Mouse (Mus musculus) neutrophil, adult 5-6 weeks (primary cell): ENCODE results near the gene Padi2. TPM values are rescaled to one million over a fixed set of nuclear protein-coding genes. Genes with fewer than 3 reads are reported as not detected.

ENCODE experiments used
- ATAC-seq: fragments of 151-379, 151-347 bp; 2 replicates; pipeline ENCODE4 v1.8.0; 2017; ENCODE audit warnings: mild to moderate bottlenecking, moderate TSS enrichment; ENCODE audit not compliant: insufficient number of reproducible peaks, poor library complexity, low FRiP score, severe bottlenecking; ENCODE audit errors: extremely low read depth
- total RNA-seq: library from RNA; stranded (forward); fragments of 200-1000 nt; gene quantifications from 2 replicates; pipeline ENCODE4 v1.2.3, GENCODE M21; 2017

The Padi2 gene
- total RNA-seq, 1 experiment from 2014 or later, result 8.4 TPM

DNA sequence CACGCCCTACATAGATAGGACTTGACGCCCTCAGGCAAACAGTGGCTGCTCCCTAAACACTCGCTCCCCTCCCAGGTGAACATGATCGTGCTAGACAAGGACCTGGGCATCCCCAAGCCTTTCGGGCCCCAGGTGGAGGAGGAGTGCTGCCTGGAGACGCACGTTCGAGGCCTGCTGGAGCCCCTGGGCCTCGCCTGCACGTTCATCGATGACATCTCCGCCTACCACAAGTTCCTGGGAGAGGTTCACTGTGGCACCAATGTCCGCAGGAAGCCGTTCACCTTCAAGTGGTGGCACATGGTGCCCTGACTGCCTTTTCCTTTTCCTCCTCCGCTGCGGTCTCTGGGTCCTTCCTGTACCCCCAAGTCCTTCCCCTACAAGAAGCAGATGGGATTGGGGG is 43.5 kb downstream of the Padi2 start:
- no peak for ATAC-seq

DNA sequence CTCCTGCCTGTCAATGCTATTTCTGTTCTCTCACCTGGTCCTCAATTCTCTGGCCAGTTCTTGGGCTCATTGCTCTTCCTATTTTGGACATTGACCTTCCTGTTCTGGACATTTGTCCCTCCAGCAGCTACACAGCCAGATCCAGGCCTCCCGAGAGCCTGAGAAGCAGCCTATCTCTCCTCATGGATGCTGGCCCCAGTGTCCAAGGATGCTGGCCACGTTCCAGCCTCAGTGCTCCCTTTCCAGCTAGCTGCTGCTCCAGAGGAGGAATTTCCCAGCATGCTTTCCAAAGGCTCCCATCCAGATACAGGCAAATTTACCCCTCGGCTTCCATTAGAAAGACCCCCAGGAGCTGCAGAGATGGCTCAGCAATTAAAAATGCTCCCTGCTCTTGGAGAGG is 44.4 kb downstream of the Padi2 start:
- ATAC-seq, result no peak

DNA sequence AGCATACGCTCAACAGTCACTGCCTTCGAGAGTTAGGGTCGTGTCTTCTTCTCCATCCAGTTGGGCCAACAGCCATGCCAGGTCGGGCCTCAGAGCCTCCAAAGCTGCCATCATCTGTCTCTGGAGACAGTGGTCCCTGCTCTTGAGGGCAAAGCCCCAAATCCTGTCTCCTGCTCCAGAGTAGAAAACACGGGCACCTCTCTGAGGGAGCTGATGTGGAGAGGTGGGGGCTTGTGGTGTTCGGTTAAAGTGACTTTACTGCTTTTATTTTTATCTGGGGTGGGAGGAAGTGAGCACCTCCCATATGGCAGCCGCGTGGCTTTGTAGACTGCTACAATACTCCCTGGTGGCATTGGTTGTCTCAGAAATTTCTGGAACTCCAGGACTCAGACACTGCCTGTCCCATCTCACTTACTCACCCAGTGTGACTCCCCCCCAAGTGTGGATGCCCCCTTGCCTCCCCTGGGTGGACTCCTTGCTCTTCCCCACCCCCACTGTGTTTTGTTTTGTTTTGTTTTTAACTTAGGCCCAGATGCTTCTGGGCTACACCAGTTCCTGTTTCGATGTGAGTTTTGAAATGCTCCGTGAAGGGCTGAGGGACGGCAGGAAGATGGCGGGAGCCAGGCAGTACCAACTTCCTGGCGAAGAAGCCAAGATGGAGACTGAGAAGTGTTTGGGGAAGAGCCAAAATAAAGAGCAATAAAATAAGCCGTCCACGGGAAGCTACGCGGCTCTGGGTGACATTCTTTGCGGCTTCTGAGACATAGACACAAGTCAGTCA is 45.9 kb downstream of the Padi2 start:
- peak; percentile 61 for ATAC-seq

DNA sequence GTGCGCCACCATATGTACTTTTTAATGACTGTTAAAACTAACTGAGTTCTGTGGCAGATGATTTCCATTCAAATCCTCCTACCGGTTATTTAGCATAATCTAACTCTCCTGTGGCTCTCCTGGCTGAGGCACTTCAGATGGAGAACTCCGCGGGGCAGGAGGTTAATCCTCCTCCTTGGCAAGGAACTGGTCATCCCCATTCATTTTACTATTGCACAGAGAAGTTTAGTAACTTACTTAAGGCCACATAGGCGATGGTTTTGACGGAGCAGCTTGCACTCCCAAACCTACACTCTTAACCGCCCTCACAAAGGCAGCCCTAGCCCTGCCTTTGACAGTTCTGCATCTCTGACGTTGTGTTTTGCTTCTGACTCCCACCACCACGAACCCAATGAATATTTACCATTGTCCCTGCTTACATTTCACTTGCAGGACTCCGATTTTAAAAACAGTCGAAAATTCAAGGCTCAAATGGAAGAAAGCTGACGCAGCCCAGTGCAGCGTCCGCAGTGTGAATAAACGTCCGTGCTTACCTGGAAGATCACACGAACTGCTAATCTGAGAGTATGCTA is 51.1 kb downstream of the Padi2 start:
- ATAC-seq, result no peak

DNA sequence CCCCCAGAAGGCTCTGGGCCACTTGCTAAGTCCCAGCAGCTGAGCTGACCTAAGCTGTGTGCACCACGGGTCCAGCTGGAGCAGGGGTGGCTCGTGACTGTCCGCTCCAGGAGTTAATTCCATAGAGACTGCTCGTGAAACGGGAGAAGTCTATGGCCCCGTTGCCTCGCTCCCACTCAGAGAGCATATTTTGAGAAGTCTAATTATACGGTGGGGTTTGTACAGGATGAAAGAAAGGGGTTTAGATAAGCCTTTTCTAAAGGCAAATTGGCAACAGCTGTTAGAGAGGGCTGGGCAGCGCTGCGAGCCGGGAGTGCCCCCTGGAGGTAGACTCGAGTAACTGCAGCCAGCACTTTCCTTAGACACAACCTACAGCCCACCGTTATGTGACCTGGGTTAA is 51.6 kb downstream of the Padi2 start:
- peak; percentile 58; the same call in 1 of the 2 replicates for ATAC-seq

DNA sequence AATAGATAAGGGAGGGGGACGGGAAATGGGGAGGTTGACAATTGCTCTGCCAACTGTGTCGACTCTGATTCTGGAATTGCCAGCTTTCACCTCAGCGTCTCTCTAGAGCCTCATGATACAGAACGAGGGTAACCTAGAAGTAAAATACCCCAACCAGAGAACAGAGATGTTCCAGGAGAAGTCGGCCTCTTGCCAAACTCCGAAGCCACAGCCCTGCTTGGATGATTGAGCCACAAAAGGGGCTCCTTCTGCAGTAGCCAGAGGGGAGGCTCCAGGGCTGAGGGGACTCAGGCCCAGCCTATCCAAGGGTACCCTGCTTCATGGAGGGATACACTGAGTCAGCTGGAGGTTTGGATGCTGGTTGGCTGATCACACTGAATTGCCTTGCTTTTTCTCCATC is 52.2 kb downstream of the Padi2 start:
- no peak for ATAC-seq

DNA sequence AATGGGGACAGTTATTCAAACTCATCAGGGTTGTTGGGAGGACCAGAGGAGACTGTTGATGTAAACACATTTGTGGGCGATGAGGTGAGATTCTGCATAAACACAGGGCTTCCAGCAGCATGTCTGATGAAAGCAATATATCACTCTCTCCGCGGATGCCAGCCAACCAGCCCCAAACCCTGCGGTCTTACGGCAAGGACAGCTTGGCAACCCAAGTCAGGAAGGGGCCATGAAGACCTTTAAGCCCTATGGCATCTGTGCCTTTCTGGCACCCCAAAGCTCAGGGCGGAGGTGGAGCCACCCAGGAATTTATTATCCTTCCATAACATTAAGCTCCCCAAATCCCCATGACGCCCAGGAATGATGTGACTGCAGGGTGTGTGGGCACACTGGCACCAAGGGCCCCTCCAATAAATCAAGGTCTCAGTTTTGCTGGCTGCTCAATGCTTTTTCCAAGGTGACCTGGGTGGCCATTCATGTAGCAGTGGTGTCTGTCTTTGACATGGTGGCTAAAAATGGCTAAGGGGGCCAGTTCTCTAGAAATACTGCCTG is 53.1 kb downstream of the Padi2 start:
- ATAC-seq, result no peak

DNA sequence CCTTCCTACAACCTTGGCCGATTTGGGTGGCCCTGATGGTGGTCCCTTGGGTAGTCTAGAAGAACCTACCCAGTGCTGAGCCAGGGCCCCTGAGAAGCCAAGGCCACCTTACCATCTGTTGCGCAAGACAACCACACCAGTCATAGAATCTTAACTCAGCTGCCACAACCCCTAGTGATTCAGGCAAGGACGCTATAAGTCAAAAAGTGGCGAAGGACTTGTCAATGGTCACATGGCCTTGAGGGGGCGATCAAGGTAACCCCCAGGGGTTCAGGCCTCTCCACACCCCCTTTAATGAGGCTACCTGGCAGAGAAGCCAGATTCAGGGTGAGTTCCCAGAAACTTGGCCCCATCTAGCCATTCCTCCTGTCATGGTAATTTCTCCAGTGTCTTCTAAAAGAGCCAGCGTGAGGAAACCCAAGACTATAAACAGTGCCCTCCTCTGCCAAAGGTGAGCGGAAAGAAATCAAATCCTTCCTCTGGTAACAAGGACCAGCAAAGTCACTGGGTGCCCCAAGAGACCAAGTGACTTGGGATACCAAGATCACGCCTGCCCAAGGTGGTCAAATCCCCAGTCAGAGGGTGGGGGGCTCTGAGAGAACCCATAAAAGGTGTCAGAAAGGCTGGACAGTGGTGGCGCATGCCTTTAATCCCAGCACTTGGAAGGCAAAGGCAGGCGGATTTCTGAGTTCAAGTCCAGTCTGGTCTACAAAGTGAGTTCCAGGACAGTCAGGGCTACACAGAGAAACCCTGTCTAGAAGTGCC is 53.8 kb downstream of the Padi2 start:
- no peak for ATAC-seq

DNA sequence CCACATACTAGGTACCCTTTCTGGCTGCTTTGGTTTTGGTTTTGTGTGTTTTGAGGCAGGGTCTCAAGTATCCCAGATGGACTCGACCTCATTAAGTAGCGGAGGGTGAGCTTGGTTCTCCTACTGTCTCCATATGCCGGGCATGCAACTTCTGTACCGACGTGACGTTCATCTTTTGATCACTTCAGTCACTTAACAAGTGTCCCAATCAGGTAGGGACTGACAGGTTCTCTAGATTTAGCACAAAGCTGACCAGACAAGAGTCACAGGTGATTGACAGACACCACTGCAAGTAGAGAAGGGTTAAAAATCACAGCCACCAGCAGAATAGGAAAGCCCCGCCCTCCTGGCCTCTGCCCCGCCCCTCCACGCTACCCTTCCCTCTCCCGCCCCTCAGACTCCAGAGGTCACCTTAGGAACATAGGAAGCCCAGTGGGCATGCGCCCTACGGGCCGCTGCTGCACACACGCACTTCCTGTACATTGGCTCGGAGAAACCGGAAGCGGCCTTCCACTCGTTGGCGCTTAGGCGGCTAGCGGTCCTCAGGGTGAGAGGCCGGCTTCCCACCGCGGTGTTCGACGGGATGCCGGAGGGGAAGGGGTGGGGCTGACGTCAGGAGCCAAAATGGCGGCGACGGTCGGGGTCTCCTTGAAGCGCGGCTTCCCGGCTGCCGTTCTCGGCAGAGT is 54.8 kb downstream of the Padi2 start, which contains the start of gene Sdhb:
Gene Sdhb (plus strand): TSS at position 423 of the 686 bp plus-strand sequence.
- ATAC-seq, result peak; percentile 92

DNA sequence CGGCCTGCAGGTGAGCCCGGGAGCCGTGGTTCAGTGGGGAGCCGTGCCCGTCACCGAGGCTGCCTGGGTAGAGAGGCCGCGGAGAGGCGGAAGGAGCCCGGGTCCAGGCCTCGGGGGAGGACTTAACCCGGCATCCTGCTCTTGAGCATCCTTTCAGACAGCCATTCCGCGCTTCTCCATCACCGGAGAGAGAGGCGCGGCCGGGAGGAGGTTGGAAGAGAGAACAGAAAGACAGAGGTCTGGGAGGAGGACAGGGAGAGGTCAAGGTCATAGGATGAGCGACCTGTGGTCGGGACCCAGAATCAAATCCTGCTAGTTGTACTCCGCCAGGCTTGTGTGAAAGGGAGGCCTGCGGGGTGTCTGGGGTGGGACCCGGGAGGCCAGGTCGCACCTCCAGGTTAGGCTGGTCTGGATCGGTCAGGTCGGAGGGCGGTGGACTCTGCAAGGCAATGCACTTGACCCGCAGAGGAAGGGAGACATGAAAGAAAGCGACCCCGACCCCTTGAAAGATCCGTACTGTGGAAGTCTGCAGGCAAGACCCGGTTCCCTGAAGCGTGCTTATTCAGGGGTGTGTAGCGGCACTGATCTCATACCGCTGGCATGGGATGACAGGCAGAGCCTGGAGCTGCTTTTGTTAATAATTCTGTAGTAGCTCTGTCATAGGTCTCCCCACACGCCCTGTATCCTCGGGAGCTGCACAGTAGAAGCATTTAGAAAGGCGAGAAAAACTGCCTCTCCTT is 55.5 kb downstream of the Padi2 start:
- ATAC-seq, result no peak; the same call in 1 of the 2 replicates

DNA sequence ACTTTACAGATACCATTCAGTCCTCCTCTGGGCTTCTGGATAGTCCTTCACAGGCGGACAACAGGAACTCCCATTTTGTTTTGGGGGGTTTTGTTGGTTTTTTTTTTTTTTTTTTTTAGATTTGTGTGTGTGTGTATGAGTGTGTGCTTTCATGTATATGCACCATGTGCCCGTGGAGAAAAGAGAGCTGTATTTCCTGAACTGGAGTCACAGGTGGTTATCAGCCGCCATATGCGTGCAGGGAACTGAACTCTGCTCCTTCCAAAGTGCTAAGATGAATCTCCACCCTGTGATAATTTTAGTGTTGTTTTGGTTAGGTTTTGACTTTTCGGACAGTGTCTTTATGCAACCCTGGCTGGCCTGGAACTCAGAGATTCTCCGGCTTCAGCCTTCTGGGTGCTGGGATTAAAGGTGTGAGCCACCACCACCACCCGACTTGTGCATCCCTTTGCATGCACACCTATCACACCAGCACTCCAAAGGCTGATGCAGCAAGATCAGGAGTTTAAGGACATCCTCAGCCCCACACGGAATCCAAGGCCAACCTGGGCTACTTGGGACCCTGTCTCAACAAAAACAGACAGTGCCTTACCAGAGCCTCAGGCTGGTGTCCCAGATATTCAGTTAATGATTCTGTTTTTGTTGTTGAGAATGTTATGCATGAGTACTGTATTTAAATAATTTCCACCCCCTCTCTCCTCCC is 56.2 kb downstream of the Padi2 start:
- no peak for ATAC-seq

DNA sequence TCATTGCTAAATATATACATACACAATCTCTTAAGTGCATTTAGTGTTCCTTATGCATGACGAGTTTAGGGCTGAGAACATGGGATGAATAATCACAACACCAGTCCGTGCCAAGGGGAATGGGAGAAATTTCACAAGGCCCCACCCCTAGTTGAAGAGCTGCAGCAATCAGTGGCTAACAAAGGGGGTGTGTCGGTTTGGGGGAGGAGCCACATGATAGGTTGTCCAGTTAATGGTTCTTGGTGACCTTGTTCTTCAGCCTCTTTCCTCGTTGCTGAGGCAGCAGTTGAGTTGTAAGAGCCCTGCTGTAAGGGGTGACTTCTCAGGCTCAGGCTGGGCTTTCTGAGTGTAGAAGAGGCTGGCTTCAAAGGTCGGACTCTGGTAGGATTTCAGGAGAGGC is 56.8 kb downstream of the Padi2 start:
- no peak for ATAC-seq

DNA sequence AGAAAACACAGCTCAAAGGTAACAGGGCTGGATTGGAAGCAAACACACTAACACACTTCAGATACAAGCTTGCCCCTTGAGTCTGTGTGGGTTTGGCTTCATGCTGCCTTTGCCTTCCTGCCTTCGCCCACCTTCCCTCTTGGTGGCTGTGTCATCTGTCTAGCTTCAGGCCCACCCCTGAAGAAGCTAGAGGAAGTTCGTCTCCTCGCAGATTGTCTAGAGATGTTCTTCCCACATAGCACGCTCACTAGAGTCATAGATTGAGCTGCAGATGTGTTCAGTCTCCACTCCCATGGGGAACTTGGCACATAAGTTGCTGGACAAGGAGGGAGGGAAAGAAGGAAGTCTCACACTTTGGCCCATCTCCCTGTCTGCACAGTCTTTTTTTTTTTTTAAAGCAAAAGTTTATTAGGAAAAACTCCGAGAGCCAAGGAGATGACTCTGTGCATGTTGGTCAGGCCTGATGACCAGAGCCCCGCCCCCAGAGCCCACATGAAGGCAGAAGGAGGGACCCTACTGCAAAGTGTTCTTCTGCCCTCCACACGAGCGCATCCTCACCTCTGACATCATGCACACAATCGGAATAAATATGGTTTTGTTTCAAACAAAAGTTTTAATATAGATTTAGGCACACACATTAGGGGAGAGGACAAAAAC is 57.9 kb downstream of the Padi2 start:
- no peak for ATAC-seq

DNA sequence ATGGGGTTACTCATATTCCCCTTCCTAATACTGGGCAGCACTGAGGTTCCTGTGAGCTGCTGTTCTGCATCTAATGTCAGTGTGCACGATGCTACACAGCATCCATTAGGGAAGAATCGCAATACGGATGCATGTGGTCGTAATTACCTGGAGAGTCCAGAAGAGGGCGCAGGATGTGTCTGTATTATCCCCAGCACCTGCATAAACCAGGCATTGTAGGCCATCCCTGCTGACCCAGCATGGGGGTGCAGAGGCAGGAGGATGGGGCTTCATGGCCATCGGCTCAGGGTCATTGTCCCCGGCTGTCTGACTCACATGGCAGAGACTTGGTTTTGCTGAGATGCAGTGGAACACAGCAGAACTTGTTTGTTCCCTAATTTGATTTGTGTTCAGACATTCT is 58.5 kb downstream of the Padi2 start:
- peak; percentile 47; the same call in 1 of the 2 replicates for ATAC-seq

DNA sequence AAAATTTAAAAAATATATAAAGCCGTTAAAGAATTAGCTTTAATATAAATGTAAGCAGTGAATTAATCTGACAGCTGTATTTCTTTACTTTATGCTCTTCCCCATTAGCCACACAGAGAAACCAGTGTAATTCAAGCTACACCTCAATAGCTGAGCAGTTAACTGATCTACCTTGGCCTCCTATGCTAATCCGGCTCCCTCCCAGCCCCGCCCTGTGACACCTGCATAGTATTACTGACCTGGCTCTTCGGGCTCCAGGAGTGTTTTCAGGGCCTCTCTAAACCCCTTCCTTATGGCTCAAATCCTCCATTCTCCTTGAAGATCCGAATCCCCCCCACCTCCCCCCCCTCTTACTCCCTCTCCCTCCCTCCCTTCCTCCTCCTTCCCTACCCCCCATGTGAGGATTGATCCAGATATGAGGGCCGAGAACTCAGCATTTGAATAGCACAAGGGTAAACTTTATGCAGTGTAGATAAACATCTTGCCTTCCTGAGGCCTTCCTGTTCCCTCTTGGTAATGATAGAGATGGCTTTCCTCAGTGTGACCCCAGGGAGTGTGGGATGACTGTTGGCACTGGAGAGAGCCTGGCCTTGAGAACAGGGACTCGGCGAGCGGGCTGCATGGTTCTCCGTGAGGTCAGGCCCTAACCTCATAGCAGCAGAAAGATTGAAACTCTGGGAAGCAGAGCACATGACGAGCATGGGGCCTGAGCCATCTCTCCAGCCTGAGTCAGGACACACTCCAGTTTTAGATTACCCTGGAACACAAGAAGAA is 61.4 kb downstream of the Padi2 start:
- ATAC-seq, result no peak

DNA sequence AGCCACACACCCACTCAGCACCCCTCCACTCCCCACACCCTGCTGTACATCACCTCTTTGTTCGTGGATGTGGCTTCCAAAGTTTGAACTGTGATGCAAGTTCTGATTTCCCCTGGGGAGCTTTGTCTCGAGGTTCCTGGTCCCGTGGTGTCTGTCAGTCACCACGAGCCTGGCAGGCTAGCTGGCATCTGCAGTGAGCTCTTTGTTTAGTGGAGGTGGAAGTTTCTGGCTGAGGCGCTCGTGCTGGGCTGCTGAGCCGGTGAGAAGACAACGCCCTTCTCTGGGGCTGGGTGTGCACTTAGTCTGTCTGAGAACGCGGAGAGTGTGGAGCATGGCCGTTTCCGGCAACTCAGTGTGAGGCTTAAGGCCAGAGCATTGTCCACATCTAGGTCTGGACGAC is 65.5 kb downstream of the Padi2 start:
- ATAC-seq, result no peak

DNA sequence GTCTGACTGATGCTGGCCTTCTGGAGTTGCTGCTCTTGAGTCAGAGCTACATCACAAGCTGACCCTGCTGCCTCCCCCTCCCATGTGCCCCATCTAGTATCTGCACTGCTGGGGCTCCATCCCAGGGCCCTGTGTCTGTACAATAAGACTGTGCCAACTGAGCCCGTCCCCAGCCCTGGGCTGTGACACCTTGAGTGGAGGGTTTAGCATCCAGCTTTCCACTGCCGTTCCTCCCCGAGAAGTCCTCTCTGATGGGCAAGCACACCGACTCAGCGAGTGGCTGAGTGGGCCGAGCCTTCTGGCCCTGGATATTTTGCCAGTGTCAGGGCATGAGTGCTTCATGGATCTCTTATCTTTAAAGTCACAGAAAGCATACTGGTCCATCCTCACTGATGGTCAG is 68.3 kb downstream of the Padi2 start:
- ATAC-seq, result no peak
